Mouse (Mus musculus) liver, embryonic 14.5 days (tissue): ENCODE data around the gene Rtbdn.

ENCODE experiments used
- CTCF ChIP-seq: IDR thresholded peaks from 2 replicates; pipeline ENCODE4 v1.5.1; 2016; ENCODE audit warnings: antibody characterized with exemption, low read depth, control low read depth
- EP300 ChIP-seq: IDR thresholded peaks from 2 replicates; pipeline ENCODE4 v1.6.1; 2016; ENCODE audit warnings: antibody characterized with exemption, low read depth

DNA sequence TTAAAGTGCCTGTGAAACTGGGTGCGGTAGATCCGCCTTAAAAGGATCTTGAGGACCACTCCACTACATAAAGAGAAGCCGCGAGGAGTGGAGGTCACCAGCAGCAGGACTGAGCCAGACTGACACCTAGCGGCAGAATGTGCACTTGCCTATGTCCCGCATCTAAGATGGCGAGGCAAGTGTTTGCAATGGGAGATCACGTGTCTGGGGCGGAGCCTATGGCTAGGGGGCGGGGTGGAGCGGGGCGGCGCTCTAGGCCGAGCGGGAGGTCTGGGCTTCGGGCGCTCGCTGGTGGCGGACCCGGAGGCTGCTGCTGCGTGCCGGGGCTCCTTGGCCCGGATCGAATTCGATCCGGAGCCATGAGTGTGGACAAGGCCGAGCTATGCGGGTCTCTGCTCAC is 43.6 kb downstream of the Rtbdn start, which contains the start of gene Hook2:
- TF ChIP-seq CTCF (peak; percentile 98), EP300 (no peak)
